Mouse (Mus musculus) stomach, embryonic 14.5 days (tissue): ENCODE results near the gene Uqcr11. TPM values are rescaled to one million over a fixed set of nuclear protein-coding genes. Genes with fewer than 3 reads are reported as not detected.
A peak's percentile ranks its signal among the peaks of the same experiment; 100 is the strongest.

Experiments used
- ATAC-seq: fragments of 200-750 bp; cut with Nextera tagmentation; 2 replicates; pipeline ENCODE4 v1.8.0; 2017; ENCODE audit warnings: low read depth, moderate TSS enrichment; ENCODE audit not compliant: insufficient number of reproducible peaks, insufficient read depth, low FRiP score
- H3K27ac ChIP-seq: fragments of 300-500 bp; sonication (generic); 2 replicates; pipeline ENCODE4 v1.5.1; 2014; ENCODE audit warnings: mild to moderate bottlenecking, low read length, moderate library complexity, mixed read lengths
- H3K27me3 ChIP-seq: fragments of 300-500 bp; sonication (generic); 2 replicates; pipeline ENCODE4 v1.6.1; 2014; ENCODE audit warnings: low read length, control low read depth, mixed read lengths; ENCODE audit not compliant: control insufficient read depth, insufficient read depth
- H3K36me3 ChIP-seq: fragments of 300-500 bp; sonication (generic); 2 replicates; pipeline ENCODE4 v1.6.1; 2014; ENCODE audit warnings: mild to moderate bottlenecking, control low read depth, low read length, moderate library complexity, mixed read lengths; ENCODE audit not compliant: control insufficient read depth, insufficient read depth
- H3K4me1 ChIP-seq: fragments of 300-500 bp; sonication (generic); 2 replicates; pipeline ENCODE4 v1.6.1; 2014; ENCODE audit warnings: low read length, control low read depth, mixed read lengths; ENCODE audit not compliant: control insufficient read depth, insufficient read depth
- H3K4me2 ChIP-seq: fragments of 300-500 bp; sonication (generic); replicated peaks from 2 replicates; pipeline ENCODE4 v1.6.1; 2014; ENCODE audit warnings: low read depth, low read length, control low read depth
- H3K4me3 ChIP-seq: fragments of 300-500 bp; sonication (generic); 2 replicates; pipeline ENCODE4 v1.5.1; 2014; ENCODE audit warnings: low read depth, low read length, control low read depth
- H3K9ac ChIP-seq: fragments of 300-500 bp; sonication (generic); replicated peaks from 2 replicates; pipeline ENCODE4 v1.6.1; 2014; ENCODE audit warnings: low read depth, mild to moderate bottlenecking, control low read depth, low read length, moderate library complexity, mixed read lengths
- H3K9me3 ChIP-seq: fragments of 300-500 bp; sonication (generic); 2 replicates; pipeline ENCODE4 v1.6.1; 2016; ENCODE audit warnings: low read depth, low read length, control low read depth; ENCODE audit not compliant: control insufficient read depth
- WGBS: fragments of 180-500 bp; shearing (Covaris S2); extraction: QIAGEN DNeasy Blood & Tissue Kit; methylation state at CpG from one replicate; pipeline ENCODE4 v1.1.7; 2014; 5-methylcytosine and 5-hydroxymethylcytosine counted together
- polyA plus RNA-seq: library from polyadenylated mRNA; unstranded; fragments of >200 nt; fragmentation: Nextera tagmentation; extraction: Ambion mirVana; gene quantifications from 2 replicates; pipeline ENCODE4 v1.2.1, GENCODE M21; 2014

Gene Uqcr11
- polyA plus RNA-seq, 1 experiment from 2014 or later = 784 TPM

GRCm38 (mm10) chr10:80399191-80399972 lies 7.2 kb downstream of the Uqcr11 start, which contains the start of gene Mbd3:
TSS of gene Mbd3 (minus strand) at chr10:80399550.
- H3K9me3 ChIP-seq = no peaks in the 10 kb centered on the region
- peak within 1 kb of the TSS; percentile 94 for H3K9ac ChIP-seq
- H3K4me2 ChIP-seq = peak within 1 kb of the TSS; percentile 88
- under 1% methylated on average over 78 of the region's 82 CpGs for WGBS
- H3K36me3 ChIP-seq = peaks cover 45% of the 10 kb centered on the region
- H3K27ac ChIP-seq = peak within 1 kb of the TSS; percentile 100
- peaks cover 22% of the 10 kb centered on the region for H3K4me1 ChIP-seq
- H3K27me3 ChIP-seq = no peaks in the 10 kb centered on the region
- H3K4me3 ChIP-seq = peak within 1 kb of the TSS; percentile 71
- ATAC-seq = peak; percentile 97

- Histone ChIP-seq H3K4me2 (peak overlapping the region; percentile 88), H3K27me3 (no peaks in the 10 kb centered on the region), H3K9me3 (no peaks in the 10 kb centered on the region), H3K4me3 (peak overlapping the region; percentile 71), H3K27ac (peak overlapping the region; percentile 100), H3K9ac (peak overlapping the region; percentile 94), H3K36me3 (peaks cover 47% of the 10 kb centered on the region), H3K4me1 (peaks cover 22% of the 10 kb centered on the region)
- WGBS = under 1% methylated on average over 54 of the region's 59 CpGs
- peak; percentile 82 for ATAC-seq
Measured at GRCm38 (mm10) chr10:80398719-80399190, 7.9 kb downstream of the Uqcr11 start.

DNA sequence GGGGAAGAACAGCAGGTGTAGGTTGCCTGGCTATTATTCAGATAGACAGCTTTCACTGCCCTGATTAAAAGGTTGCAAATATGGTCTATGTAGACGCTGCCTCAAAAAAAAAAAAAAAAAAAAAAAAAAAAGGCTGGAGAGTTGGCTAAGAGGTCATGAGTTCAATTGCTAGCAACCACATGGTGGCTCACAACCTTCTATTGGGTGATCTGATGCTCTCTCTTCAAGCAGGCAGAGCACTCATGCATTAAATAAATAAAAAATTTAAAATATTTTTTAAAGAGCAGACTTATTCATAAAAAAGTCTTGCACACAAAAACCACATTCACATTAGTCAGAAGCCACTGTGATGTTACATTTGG lies 8.5 kb downstream of the Uqcr11 start:
- Histone ChIP-seq H3K36me3 (peaks cover 48% of the 10 kb centered on the region), H3K4me3 (peak overlapping the region; percentile 71), H3K9ac (peak overlapping the region; percentile 94), H3K27ac (peak overlapping the region; percentile 100), H3K4me1 (peaks cover 22% of the 10 kb centered on the region), H3K9me3 (no peaks in the 10 kb centered on the region), H3K4me2 (peak overlapping the region; percentile 88), H3K27me3 (no peaks in the 10 kb centered on the region)
- ATAC-seq = no peak
- WGBS = 0% methylated on average over 1 of the region's 1 CpGs

DNA sequence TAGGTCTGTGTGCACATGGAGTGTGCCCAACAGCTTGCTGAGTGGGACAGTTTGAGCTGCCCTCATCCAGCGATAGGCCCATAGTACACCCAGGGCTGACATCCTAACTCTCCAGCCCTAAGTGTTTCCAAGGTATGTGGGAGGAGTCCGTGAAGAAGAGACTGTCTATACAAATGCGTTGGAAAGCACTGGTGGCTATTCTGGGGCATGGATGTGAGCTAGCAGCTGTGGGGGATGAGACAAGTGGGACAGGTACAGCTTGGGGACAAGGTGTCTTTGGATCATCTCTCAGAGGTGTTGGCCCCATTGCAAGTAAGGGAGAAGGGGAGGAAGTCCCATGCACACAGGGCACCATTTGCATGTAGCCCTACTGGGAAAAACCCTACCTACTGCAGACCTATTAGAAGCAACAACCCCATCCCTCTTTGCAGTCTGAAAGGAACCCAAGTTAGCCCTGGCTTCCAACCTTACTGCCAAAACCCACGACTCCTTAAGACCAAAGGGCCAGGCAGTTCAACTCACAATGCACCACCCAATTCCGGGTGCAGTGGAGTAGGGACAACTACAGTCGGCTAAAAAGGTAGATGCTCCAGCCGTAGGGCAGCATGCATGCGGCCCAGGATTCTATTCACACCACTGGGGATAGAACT lies 9.0 kb downstream of the Uqcr11 start:
- WGBS = 37% methylated on average over 8 of the region's 8 CpGs

DNA sequence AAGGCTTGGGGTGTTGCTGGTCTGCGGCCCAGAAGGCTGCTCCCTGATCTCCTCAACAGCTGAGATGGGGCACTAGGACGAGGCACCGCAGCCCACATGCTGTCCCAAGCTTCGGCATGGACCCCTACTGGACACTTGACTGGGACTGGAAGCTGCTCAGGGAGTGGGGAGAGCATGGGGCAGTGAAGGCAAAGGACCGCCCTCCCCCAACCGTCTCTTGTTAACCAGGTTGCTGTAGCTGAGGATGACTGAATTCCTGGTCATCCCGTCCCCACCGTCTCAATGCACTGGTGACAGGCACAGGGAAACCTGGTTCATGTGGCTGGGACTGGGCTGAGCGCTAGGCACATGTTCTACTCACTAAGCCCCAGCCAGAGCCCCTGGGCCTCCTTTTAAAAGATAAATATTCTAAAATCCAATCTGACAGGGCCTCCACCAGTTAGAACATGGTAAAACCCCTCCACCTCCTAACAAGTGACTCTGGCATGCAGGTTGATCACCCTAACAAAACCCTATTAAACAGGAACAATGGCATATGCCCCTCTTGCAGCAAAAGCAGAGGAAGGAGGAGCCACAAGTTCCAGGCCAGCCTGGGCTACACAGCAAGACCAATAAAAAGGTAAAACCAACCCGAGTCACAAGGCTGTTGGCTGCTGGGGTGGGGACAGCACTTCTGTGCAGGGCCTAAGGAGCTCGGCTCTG lies 9.7 kb downstream of the Uqcr11 start:
- Histone ChIP-seq H3K9ac (peak overlapping the region; percentile 19; the same call in 1 of the 2 replicates), H3K36me3 (peaks cover 49% of the 10 kb centered on the region), H3K27me3 (no peaks in the 10 kb centered on the region), H3K4me3 (peak overlapping the region; percentile 71; the same call in 1 of the 2 replicates), H3K4me1 (peaks cover 22% of the 10 kb centered on the region), H3K27ac (peak overlapping the region; percentile 39; the same call in 1 of the 2 replicates), H3K4me2 (peak overlapping the region; percentile 88), H3K9me3 (no peaks in the 10 kb centered on the region)
- 82% methylated on average over 11 of the region's 11 CpGs for WGBS
- ATAC-seq = no peak

More for the DNA sequence above, 9.0 kb downstream of the Uqcr11 start:
- no peak for ATAC-seq
- Histone ChIP-seq H3K27ac (peak overlapping the region; percentile 100; the same call in 1 of the 2 replicates), H3K9me3 (no peaks in the 10 kb centered on the region), H3K4me2 (peak overlapping the region; percentile 88), H3K9ac (peak overlapping the region; percentile 94), H3K4me1 (peaks cover 22% of the 10 kb centered on the region), H3K27me3 (no peaks in the 10 kb centered on the region), H3K4me3 (peak overlapping the region; percentile 71), H3K36me3 (peaks cover 48% of the 10 kb centered on the region)

DNA sequence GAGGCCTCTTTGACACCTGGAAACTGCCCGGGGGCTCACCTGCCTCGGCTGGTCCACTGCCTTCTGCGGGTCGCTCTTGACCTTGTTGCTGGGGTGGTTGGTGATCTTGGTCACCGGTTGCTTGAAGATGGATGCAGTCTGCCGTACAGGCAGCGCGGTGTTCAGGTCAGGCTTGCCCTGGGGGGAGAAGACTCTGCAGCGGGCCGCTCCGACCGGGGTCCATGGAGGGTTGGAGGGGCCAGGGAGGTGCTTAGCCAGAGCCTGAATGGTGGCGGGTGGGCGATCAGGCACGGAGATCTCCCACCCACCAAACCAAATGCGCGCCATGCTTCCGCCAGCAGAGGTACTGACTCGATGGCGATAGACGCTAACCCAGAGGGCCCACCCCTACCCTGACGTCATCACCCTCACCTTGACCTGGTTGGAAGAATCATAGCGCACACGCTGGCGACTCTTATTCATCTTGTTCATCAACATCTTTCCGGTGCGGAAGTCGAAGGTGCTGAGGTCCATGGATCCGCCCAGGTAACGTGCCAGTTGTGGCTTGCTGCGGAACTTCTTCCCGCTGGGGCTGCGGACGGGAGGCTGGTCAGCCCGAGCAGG lies 11.5 kb downstream of the Uqcr11 start:
- peaks cover 55% of the 10 kb centered on the region for H3K36me3 ChIP-seq
- no peak overlapping the region for H3K4me3 ChIP-seq
- no peak overlapping the region for H3K27ac ChIP-seq
- WGBS = 93% methylated on average over 35 of the region's 35 CpGs
- H3K4me1 ChIP-seq = peaks cover 14% of the 10 kb centered on the region
- H3K9me3 ChIP-seq = no peaks in the 10 kb centered on the region
- H3K4me2 ChIP-seq = no peak overlapping the region
- ATAC-seq = no peak
- H3K27me3 ChIP-seq = no peaks in the 10 kb centered on the region
- no peak overlapping the region for H3K9ac ChIP-seq

- Histone ChIP-seq H3K4me3 (no peak overlapping the region), H3K27me3 (no peaks in the 10 kb centered on the region), H3K9ac (no peak overlapping the region), H3K36me3 (peaks cover 59% of the 10 kb centered on the region), H3K4me1 (peaks cover 13% of the 10 kb centered on the region), H3K4me2 (no peak overlapping the region), H3K9me3 (no peaks in the 10 kb centered on the region), H3K27ac (no peak overlapping the region)
- 90% methylated on average over 5 of the region's 5 CpGs for WGBS
- ATAC-seq = no peak
Measured at GRCm38 (mm10) chr10:80392687-80393086, 13.9 kb downstream of the Uqcr11 start.

GRCm38 (mm10) chr10:80390697-80391096 lies 15.9 kb downstream of the Uqcr11 start:
- H3K4me1 ChIP-seq = peaks cover 3% of the 10 kb centered on the region; the same call in 1 of the 2 replicates
- H3K27ac ChIP-seq = no peak overlapping the region
- no peak overlapping the region for H3K4me3 ChIP-seq
- no peak overlapping the region for H3K9ac ChIP-seq
- 73% methylated on average over 9 of the region's 9 CpGs for WGBS
- no peak overlapping the region for H3K4me2 ChIP-seq
- no peaks in the 10 kb centered on the region for H3K27me3 ChIP-seq
- H3K9me3 ChIP-seq = no peaks in the 10 kb centered on the region
- ATAC-seq = no peak
- peaks cover 57% of the 10 kb centered on the region for H3K36me3 ChIP-seq
